Mouse (Mus musculus) heart, postnatal 4 days (tissue): ENCODE results near the gene Ccl9. TPM values are rescaled to one million over a fixed set of nuclear protein-coding genes. Genes with fewer than 3 reads are reported as not detected.
A peak's percentile ranks its signal among the peaks of the same experiment; 100 is the strongest.

Source experiments
- DNase-seq: peaks from one replicate; pipeline ENCODE4 v3.0.0; 2021
- total RNA-seq, 2 experiments: library from RNA; stranded (reverse); gene quantifications; 2 replicates each; pipeline ENCODE4 v1.2.3; 2021

Gene Ccl9
- total RNA-seq, 2 experiments from 2014 or later = 1.1 to 1.5 TPM

GRCm38 (mm10) chr11:83534609-83535423, 43.6 kb downstream of the Ccl9 start:
- DNase-seq = peak; percentile 86

- no peak for DNase-seq
These were observed 44.3 kb downstream of the Ccl9 start for GRCm38 (mm10) chr11:83534143-83534542.

- DNase-seq = no peak
These were observed 45.2 kb downstream of the Ccl9 start for GRCm38 (mm10) chr11:83533192-83533591.

GRCm38 (mm10) chr11:83530360-83530759, 48.1 kb downstream of the Ccl9 start, which contains the start of gene Ccl5:
TSS of gene Ccl5 (minus strand) at chr11:83530518.
- DNase-seq = no peak

- DNase-seq = no peak
These were observed 49.4 kb downstream of the Ccl9 start for GRCm38 (mm10) chr11:83529024-83529423.

Other genes with a start within 250 kb of the Ccl9 start
- gene Rasl10b, start 169.5 kb downstream of the Ccl9 start, total RNA-seq = 10 to 100 TPM; 31.5 to 32.3 TPM
- not detected for gene Gas2l2, start 149.2 kb downstream of the Ccl9 start, total RNA-seq
- under 1 TPM in 1 of 2 experiments, not detected in 1; 0.56 TPM for gene 1700020L24Rik, start 141.0 kb downstream of the Ccl9 start, total RNA-seq
- gene Mmp28, start 115.6 kb downstream of the Ccl9 start, total RNA-seq = 1 to 10 TPM; 7.0 to 7.1 TPM
- 10 to 100 TPM; 59.2 to 62.8 TPM for gene Taf15, start 105.5 kb downstream of the Ccl9 start, total RNA-seq
- not detected for gene Heatr9, start 56.5 kb downstream of the Ccl9 start, total RNA-seq
- not detected for gene Ccl5, start 48.1 kb downstream of the Ccl9 start, total RNA-seq
- 1 to 10 TPM; 1.7 to 2.1 TPM for gene Ccl6, start 14.5 kb upstream of the Ccl9 start, total RNA-seq
- not detected for gene Rpl9-ps1, start 67.0 kb upstream of the Ccl9 start, total RNA-seq
- under 1 TPM in 1 of 2 experiments, not detected in 1; 0.38 TPM for gene Ccl3, start 70.7 kb upstream of the Ccl9 start, total RNA-seq
- not detected for gene Ccl4, start 83.9 kb upstream of the Ccl9 start, total RNA-seq
- not detected for gene Wfdc17, start 125.4 kb upstream of the Ccl9 start, total RNA-seq
- gene Wfdc18, start 130.4 kb upstream of the Ccl9 start, total RNA-seq = under 1 TPM; 0.77 to 0.98 TPM
- gene Wfdc21, start 168.3 kb upstream of the Ccl9 start, total RNA-seq = not detected
- gene Heatr6, start 175.1 kb upstream of the Ccl9 start, total RNA-seq = 1 to 10 TPM; 8.3 to 8.7 TPM